Mouse (Mus musculus): ENCODE measurements at regions not wholly inside any gene's neighbourhood (a gene's known extent, or its start where the extent isn't known, plus 50 kb on each side); places are given as distances from the start of the nearest gene placed in this dataset.

- WGBS: 66% methylated on average over 4 of the region's 4 CpGs
- ATAC-seq: no peak
- Histone ChIP-seq H3K27ac (ENCODE audit: low read depth, low read length) (no peak overlapping the region), H3K4me3 (ENCODE audit: low read depth, low read length) (no peak overlapping the region), H3K4me1 (replicated peaks; ENCODE audit: control insufficient read depth, insufficient read depth, low read length) (no peaks in the 10 kb centered on the region), H3K27me3 (replicated peaks; ENCODE audit: control insufficient read depth, insufficient read depth, low read length) (no peaks in the 10 kb centered on the region), H3K36me3 (ENCODE audit: control insufficient read depth, insufficient read depth) (no peaks in the 10 kb centered on the region), H3K4me2 (replicated peaks; ENCODE audit: low read depth) (no peak overlapping the region), H3K9me3 (ENCODE audit: control insufficient read depth) (no peaks in the 10 kb centered on the region), H3K9ac (ENCODE audit: low read depth, low read length) (no peak overlapping the region)
- TF ChIP-seq CTCF (IDR thresholded peaks at IDR 0.05; ENCODE audit: low read depth): no peak
Measured at GRCm38 (mm10) chr13:53717582-53717981, 244.7 kb upstream of the Msx2 start.

- no peak for ATAC-seq
- WGBS: 63% methylated on average over 2 of the region's 2 CpGs
- no peak overlapping the region for H3K9ac ChIP-seq (ENCODE audit: low read depth, low read length)
- H3K4me1 ChIP-seq (replicated peaks; ENCODE audit: control insufficient read depth, insufficient read depth, low read length): no peaks in the 10 kb centered on the region
- H3K27ac ChIP-seq (ENCODE audit: low read depth, low read length): no peak overlapping the region
- H3K27me3 ChIP-seq (replicated peaks; ENCODE audit: control insufficient read depth, insufficient read depth, low read length): no peaks in the 10 kb centered on the region
- no peak overlapping the region for H3K4me2 ChIP-seq (replicated peaks; ENCODE audit: low read depth)
- no peaks in the 10 kb centered on the region for H3K9me3 ChIP-seq (ENCODE audit: control insufficient read depth)
- no peak for TF ChIP-seq CTCF (IDR thresholded peaks at IDR 0.05; ENCODE audit: low read depth)
- no peaks in the 10 kb centered on the region for H3K36me3 ChIP-seq (ENCODE audit: control insufficient read depth, insufficient read depth)
- no peak overlapping the region for H3K4me3 ChIP-seq (ENCODE audit: low read depth, low read length)
Measured at GRCm38 (mm10) chr13:53717086-53717485, 244.2 kb upstream of the Msx2 start.

DNA sequence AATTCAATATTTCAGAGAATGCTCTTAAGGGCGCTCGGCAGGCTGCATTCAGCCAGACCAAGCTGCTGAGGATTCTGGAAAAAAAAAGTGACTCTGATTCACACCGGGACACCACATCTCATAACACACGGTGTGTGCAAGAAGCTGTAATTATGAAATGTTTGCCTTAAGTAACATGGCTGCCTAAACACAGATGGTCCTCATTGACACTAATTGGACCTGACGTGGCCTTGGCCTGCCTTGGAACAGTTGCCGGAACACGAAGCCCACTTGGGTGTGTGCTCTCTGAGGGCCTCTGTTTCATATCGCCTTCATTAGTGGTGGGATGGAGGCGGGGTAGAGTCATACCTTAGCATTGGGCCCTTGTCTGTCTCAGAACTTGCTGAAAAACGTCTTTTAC, 236.2 kb upstream of the Msx2 start:
- 78% methylated on average over 10 of the region's 10 CpGs for WGBS
- Histone ChIP-seq H3K27me3 (replicated peaks; ENCODE audit: control insufficient read depth, insufficient read depth, low read length) (no peaks in the 10 kb centered on the region), H3K9me3 (ENCODE audit: control insufficient read depth) (no peaks in the 10 kb centered on the region), H3K4me2 (replicated peaks; ENCODE audit: low read depth) (no peak overlapping the region), H3K9ac (ENCODE audit: low read depth, low read length) (no peak overlapping the region), H3K36me3 (ENCODE audit: control insufficient read depth, insufficient read depth) (no peaks in the 10 kb centered on the region), H3K4me1 (replicated peaks; ENCODE audit: control insufficient read depth, insufficient read depth, low read length) (no peaks in the 10 kb centered on the region), H3K27ac (ENCODE audit: low read depth, low read length) (no peak overlapping the region), H3K4me3 (ENCODE audit: low read depth, low read length) (no peak overlapping the region)
- no peak for TF ChIP-seq CTCF (IDR thresholded peaks at IDR 0.05; ENCODE audit: low read depth)
- no peak for ATAC-seq

- WGBS: 86% methylated on average over 17 of the region's 17 CpGs
- ATAC-seq: no peak
- Histone ChIP-seq H3K36me3 (ENCODE audit: control insufficient read depth, insufficient read depth) (no peaks in the 10 kb centered on the region), H3K9me3 (ENCODE audit: control insufficient read depth) (no peaks in the 10 kb centered on the region), H3K4me2 (replicated peaks; ENCODE audit: low read depth) (no peak overlapping the region), H3K27ac (ENCODE audit: low read depth, low read length) (no peak overlapping the region), H3K9ac (ENCODE audit: low read depth, low read length) (no peak overlapping the region), H3K4me1 (replicated peaks; ENCODE audit: control insufficient read depth, insufficient read depth, low read length) (no peaks in the 10 kb centered on the region), H3K4me3 (ENCODE audit: low read depth, low read length) (no peak overlapping the region), H3K27me3 (replicated peaks; ENCODE audit: control insufficient read depth, insufficient read depth, low read length) (no peaks in the 10 kb centered on the region)
- no peak for TF ChIP-seq CTCF (IDR thresholded peaks at IDR 0.05; ENCODE audit: low read depth)
Measured at GRCm38 (mm10) chr13:53707548-53707947, 234.7 kb upstream of the Msx2 start.

DNA sequence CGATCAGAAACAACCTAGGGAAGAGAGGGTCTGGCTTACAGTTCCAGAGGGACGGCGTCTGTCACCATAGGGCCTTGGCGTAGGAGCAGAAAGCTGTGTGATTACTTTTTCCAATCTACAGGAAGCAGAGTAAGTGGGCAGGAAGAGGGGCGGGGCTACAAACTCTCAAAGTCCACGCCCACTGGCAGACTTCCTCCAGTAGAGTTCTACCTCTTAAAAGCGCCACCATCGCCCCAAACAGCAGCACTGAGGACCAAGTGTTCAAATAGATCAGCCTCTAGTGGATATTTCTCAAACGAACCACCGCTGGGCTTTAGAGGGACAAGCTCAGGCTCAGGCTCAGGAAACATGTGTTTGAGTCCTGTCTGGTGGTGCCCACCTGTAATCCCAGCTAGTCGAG, 231.2 kb upstream of the Msx2 start:
- H3K9ac ChIP-seq (ENCODE audit: low read depth, low read length): no peak overlapping the region
- H3K4me3 ChIP-seq (ENCODE audit: low read depth, low read length): no peak overlapping the region
- no peaks in the 10 kb centered on the region for H3K4me1 ChIP-seq (replicated peaks; ENCODE audit: control insufficient read depth, insufficient read depth, low read length)
- no peak overlapping the region for H3K4me2 ChIP-seq (replicated peaks; ENCODE audit: low read depth)
- 77% methylated on average over 11 of the region's 11 CpGs for WGBS
- no peaks in the 10 kb centered on the region for H3K27me3 ChIP-seq (replicated peaks; ENCODE audit: control insufficient read depth, insufficient read depth, low read length)
- H3K9me3 ChIP-seq (ENCODE audit: control insufficient read depth): no peaks in the 10 kb centered on the region
- ATAC-seq: no peak
- H3K36me3 ChIP-seq (ENCODE audit: control insufficient read depth, insufficient read depth): no peaks in the 10 kb centered on the region
- H3K27ac ChIP-seq (ENCODE audit: low read depth, low read length): no peak overlapping the region
- TF ChIP-seq CTCF (IDR thresholded peaks at IDR 0.05; ENCODE audit: low read depth): no peak

DNA sequence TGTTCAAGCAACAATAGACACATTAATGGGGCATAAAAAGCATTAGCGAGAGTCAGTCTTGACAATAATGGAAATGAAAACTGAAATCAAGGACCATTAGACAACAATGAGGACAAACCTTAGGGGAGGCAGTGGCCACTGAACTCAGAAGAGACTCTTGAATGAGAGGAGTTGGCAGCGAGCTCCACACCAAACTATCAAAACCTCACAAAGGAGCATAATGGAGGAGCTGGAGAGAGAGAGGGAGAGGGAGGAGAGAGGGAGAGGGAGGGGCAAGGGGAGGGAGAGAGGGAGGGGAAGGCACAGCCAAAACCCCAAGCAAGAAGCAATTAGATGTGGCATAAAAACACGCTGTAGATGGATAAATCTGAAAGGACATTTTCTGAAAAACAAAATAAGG, 227.4 kb upstream of the Msx2 start:
- no peak for TF ChIP-seq CTCF (IDR thresholded peaks at IDR 0.05; ENCODE audit: low read depth)
- H3K27ac ChIP-seq (ENCODE audit: low read depth, low read length): no peak overlapping the region
- no peaks in the 10 kb centered on the region for H3K4me1 ChIP-seq (replicated peaks; ENCODE audit: control insufficient read depth, insufficient read depth, low read length)
- H3K9ac ChIP-seq (ENCODE audit: low read depth, low read length): no peak overlapping the region
- H3K36me3 ChIP-seq (ENCODE audit: control insufficient read depth, insufficient read depth): no peaks in the 10 kb centered on the region
- H3K4me2 ChIP-seq (replicated peaks; ENCODE audit: low read depth): no peak overlapping the region
- no peak overlapping the region for H3K4me3 ChIP-seq (ENCODE audit: low read depth, low read length)
- no peak for ATAC-seq
- H3K9me3 ChIP-seq (ENCODE audit: control insufficient read depth): no peaks in the 10 kb centered on the region
- 73% methylated on average over 3 of the region's 3 CpGs for WGBS
- no peaks in the 10 kb centered on the region for H3K27me3 ChIP-seq (replicated peaks; ENCODE audit: control insufficient read depth, insufficient read depth, low read length)

- Histone ChIP-seq H3K36me3 (ENCODE audit: control insufficient read depth, insufficient read depth) (no peaks in the 10 kb centered on the region), H3K9me3 (ENCODE audit: control insufficient read depth) (no peaks in the 10 kb centered on the region), H3K9ac (ENCODE audit: low read depth, low read length) (no peak overlapping the region), H3K4me1 (replicated peaks; ENCODE audit: control insufficient read depth, insufficient read depth, low read length) (no peaks in the 10 kb centered on the region), H3K27ac (ENCODE audit: low read depth, low read length) (no peak overlapping the region), H3K27me3 (replicated peaks; ENCODE audit: control insufficient read depth, insufficient read depth, low read length) (no peaks in the 10 kb centered on the region), H3K4me3 (ENCODE audit: low read depth, low read length) (no peak overlapping the region), H3K4me2 (replicated peaks; ENCODE audit: low read depth) (no peak overlapping the region)
- 56% methylated on average over 6 of the region's 6 CpGs for whole genome bisulfite sequencing
- TF ChIP-seq CTCF (IDR thresholded peaks at IDR 0.05; ENCODE audit: low read depth): no peak
- ATAC-seq: no peak
Measured at GRCm38 (mm10) chr13:53697954-53698353, 225.1 kb upstream of the Msx2 start.
